Mouse (Mus musculus) frontal cortex, adult 2 months (tissue): ENCODE results near the gene Masp1. TPM values are rescaled to one million over a fixed set of nuclear protein-coding genes. Genes with fewer than 3 reads are reported as not detected.
A peak's percentile ranks its signal among the peaks of the same experiment; 100 is the strongest.

Source experiments
- DNase-seq, 2 experiments: peaks; one replicate each; pipeline ENCODE4 v3.0.0; 2022; ENCODE audit warnings: low spot score in 1 of 2; ENCODE audit errors: extremely low spot score in 1 of 2
- polyA plus RNA-seq: library from polyadenylated mRNA; depleted of rRNA; stranded (reverse); fragments of >200 nt; gene quantifications from 2 replicates; pipeline ENCODE4 v1.2.3, GENCODE M21; 2012

Gene Masp1
- polyA plus RNA-seq, 1 experiment: 16.6 TPM

DNA sequence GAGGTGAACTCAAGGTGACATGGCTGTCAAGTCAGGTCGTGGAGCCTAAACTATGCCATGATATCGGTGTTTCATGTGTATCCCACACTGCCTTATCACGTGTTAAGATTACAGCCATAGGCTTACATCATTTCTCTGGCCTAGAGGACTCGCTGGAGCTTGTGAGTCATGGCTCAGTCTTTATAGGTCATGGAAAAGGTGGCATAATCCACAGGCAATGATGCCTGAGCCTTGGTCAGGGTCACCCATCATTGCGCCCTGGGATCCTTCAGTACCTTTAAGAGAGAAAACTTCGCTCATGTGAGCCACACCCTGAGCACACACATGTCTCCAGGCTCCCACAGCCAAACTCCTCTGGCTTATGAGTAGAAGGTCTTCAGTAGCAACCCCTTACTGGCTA, 49.1 kb downstream of the Masp1 start:
- DNase-seq: no peak

DNA sequence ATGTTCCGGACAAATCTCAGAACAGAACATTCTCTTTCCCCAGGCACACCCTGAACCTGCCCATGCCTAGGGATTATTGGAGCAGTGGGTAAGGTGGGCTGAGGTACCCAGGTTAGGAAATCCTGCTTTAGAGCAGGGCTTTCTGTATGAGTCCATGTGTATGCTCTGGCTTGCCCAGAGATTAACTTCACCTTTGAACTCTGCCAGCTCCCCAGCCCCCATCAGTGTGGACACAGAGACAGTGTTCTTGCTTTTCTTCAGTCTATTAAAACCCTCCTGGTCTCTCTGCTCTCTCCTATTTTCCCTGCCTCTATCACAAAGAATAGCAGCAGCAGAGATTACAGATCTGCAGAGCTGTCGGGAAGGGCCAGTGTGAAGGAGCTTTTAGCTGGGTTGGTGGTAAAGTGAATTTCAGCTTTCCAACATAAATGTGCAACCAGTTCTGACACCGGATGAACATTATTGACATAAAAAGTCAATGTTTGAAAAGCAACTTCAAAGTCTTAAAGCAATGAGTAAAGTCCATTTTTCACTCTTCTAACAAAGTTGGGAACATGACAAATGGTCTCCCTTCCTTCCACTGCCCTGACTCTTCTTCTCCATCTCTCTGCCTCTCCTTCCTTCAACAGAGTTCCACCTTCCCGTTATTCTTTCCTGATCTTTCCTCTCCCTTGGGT, 56.8 kb downstream of the Masp1 start:
- DNase-seq: no peak

DNA sequence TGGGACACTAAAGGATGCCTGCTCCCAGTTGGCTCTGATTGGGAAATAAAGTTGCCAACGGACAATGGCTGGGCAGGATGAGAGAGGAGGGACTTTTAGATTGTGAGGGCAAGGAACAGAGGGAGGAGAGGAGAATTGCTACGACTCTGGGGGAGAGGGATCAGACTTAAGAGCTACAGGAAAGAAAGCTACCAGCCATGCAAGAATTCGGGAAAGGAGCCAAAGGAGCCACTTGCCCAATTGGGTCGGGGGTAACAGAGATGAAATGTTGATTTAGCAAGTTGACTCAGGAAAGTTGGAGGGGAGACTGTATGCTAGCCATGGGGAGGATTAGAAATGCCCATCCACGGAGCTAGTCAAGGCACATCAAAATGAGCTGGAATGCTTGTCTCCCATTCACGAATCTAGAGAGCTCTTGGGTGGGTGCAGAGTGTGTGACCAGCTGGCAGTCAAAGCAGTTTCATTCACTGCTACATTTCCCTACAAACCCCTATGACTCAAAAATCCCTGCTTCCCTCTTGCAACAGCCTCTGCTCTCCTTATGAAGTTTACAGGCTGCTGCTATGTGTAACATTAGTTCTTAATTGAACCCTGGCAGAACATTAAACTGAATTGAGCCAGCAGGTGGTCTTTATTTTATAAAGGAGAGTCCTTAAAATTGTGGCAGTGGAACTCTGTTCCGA, 61.6 kb downstream of the Masp1 start:
- DNase-seq: no peak

DNA sequence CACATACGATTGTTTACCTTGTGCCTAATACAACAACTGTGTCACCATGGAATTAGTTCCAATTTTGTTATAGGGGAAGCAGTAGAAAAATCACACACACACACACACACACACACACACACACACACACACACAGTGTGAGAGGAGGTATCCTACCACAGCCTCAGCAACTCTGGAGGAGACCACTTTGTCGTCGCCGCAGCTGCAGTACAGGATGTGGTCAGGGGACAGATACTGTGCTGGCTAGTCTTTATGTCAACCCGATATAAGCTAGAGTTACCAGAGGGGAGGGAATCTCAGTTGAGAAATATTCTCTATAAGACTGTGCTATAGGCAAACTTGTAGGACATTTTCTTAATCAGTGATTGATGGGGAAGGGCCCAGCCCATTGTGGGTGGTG, 63.3 kb downstream of the Masp1 start:
- no peak for DNase-seq

- no peak for DNase-seq
These were observed 64.1 kb downstream of the Masp1 start for GRCm38 (mm10) chr16:23456534-23456933.

GRCm38 (mm10) chr16:23454376-23454775, 66.2 kb downstream of the Masp1 start:
- DNase-seq: peak in 1 of 2 experiments; percentile 15

- peak; percentile 4 to 82 for DNase-seq
These were observed 68.1 kb downstream of the Masp1 start for GRCm38 (mm10) chr16:23452476-23452875.

- DNase-seq: no peak
These were observed 69.8 kb downstream of the Masp1 start for GRCm38 (mm10) chr16:23450816-23451215.

DNA sequence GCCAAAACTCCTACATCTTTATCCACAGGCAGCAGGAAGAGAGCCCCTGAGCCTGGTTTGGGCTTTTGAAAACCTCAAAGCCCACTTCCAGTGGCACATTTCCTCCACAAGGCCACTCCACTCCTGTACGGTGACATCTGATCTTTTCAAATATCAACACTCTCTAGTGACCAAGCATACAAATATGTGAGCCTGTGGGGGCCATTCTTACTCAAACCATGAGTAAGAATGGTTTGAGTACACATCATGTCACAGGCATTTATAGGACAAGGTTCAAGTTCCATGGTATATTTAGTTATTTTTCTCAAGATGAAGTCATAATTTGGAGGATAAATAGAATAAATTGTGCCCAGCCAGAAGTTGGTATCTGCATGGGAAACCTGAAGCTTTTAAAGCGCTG, 70.7 kb downstream of the Masp1 start:
- no peak for DNase-seq

DNA sequence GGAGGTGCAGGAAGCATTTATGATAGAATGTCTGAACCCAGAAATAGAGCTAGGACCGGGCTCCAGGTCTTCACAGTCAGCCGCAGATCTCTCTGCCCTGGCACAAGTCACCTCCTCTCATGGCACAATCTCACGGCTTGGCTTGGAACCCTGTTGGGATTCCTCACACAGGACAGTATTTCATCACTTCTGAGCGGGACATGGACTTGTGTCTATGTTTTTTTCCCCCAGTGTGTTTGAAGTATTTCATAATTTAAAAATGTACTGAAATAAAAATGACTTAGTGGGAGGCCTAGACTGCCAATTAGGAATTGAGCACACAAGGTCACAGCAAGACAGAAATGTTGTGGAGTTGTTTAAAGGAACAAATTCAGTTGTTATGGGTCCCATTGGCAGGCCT, 76.4 kb downstream of the Masp1 start:
- no peak for DNase-seq

DNA sequence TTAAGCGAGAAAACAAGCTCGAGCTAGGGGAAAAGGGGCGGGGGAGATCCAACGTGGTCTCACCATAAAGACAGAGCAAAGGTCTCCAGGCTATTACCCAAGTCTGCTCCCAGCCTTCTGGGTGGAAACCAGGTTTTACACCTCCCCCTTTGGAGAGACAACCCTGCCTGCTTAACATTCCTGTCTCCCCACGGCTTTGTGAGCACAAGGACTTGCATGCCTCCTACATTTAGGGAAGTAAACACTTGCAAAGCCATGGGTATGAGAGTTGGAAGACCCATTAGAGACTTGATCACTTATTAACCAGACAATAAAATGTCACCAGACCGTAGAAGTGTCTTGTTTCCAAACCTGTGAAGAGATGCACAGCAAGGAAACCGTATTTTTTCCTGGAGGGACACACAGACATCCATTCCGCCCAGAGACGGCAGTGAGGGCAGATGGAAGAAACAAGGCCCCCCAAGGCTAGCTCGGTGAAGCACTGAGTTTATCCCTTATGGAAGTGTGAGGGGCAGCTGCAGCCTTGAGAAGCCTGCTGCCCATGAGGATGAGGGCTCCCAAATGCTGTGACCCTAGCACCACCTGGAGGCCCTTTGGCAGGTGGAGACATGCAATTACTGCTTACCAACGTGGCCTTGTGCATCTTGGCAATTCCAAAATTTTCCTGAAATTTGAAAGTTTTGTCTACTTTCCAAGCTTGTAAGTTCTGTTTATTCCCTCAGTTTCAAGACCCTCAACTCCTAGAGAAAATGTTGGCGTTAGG, 83.0 kb downstream of the Masp1 start:
- no peak for DNase-seq

DNA sequence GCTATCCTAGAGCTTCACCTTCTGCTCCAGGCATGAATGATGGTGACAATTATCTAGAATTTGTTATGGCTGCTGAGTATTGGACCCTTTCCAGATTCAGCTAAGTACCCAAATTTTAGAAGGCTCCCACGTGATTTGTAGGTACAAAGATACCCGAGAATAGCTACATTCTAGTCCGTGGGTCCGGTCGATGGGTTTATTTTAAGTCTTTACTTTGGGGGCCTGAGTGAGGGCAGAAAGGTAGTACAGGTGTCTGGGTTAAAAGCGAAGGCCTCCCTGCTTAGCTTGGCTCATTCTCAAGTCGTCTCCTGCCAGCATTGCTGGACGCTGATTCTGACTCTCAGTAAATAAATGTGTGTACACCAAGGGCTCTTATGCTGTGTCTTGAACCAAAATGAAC, 90.6 kb downstream of the Masp1 start:
- no peak for DNase-seq

DNA sequence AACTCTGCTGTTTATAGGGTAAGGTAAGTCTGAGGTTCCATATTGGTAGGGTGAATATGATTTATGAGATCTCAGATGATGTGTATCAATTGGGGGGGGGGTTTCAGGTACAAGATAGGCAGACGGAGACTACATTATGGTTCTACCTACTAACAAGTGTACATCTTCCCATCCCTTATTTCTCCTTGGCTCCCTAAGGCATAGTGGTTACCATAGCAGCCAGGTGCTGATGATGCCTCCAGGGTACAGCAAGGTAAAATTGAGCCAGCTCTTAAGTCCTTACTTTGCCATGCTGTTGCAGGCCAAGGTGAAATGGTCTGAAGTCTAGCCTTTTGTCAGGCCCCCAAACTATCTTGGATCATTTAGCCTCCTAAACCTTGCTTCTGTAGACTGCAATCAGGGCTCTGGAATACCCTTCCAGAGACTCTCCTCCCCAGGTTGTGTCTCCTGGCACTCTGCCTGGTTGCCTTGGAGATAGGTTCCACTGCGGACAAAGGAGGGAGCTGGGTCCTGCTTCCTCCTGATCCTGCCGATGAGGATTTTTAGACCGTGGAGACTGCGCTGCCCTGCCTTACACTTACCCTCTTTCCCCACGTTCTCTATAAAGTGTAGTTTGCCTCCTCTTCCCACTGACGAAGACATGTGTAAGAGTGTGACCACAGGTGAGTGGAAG, 91.8 kb downstream of the Masp1 start, which contains the start of gene Rtp1:
Gene Rtp1 (plus strand): TSS at position 487 of the 673 bp plus-strand sequence.
- DNase-seq: no peak

GRCm38 (mm10) chr16:23427701-23428100, 92.9 kb downstream of the Masp1 start:
- DNase-seq: no peak

GRCm38 (mm10) chr16:23423825-23424224, 96.8 kb downstream of the Masp1 start:
- no peak for DNase-seq

DNA sequence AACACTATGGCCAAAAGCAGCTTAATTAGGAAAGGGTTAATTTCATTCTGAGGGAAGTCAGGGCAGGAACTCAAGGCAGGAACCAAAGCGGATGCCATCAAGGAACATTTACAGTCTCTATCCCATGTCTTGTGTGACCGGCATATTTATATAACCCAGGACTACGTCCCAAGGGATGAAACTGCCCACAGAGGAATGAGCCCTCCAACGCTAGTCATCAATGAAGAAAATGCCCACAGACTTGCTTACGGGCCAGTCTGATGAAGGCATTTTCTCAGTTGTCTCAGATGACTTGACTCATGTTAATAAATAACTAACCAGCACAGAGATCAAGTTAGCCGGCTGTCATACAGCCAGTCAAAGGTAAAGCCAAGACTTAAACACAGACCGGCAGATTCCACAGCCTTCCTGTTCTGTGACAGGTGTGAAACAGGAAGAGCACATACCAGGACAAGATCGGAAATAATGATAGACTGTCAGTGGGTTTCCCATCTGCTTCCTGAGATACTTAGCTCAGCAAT, 101.0 kb downstream of the Masp1 start:
- no peak for DNase-seq

DNA sequence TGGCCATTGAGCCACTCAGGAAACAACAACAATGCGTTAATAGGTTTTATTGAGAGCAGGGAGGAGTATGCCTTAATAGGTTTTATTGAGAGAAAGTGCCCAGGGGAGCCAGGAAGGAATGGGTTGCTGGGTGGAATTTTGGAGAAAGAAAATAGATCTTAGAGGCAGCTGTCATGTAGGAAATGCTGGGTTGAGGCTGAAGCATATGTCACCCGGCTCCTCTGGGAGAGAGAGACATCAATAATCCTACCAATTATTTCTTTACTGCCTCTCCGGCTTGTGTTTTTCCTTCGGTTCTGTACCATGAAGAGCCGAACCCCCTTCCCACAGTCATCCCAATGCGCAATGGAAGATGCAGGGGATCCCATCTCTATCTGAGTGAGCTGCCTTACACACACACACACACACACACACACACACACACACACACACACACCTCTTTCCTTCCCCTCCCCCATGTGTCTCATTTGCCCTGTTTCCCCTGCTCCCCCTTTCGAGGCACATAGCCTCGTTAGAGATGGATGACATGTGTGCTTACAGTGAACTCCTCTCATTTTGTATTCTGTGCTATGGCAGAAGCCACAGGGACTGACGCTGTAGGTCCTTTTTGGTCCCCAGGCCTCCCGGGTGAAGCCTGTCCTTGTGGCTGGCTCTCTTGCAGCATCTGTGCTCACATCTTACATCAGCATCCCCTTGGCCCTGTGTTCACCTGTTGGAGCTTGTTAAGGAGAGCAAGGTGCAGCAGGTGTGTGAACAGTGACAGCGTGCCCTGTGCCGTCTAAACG, 103.0 kb downstream of the Masp1 start:
- DNase-seq: no peak

GRCm38 (mm10) chr16:23416657-23417293, 103.8 kb downstream of the Masp1 start:
- DNase-seq: no peak

DNA sequence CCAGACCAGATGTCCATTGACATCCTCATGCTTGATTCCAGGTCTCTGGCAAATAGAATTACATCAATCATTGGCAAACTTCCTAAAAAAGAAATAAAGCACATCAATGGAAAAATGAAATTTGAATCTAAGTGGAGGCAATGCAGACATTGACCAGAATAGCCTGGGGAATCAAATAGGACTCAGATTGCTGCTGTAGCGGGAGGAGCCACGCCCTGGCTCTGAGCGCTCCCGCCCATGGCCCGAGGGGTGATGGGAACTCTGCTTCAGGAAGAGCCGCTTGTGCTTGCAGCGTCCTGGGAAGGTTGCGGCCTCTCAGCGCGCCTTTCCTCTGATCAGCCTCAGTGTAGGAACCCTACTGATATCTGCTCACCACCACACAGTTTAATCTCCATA, 104.4 kb downstream of the Masp1 start:
- no peak for DNase-seq

GRCm38 (mm10) chr16:23412930-23413329, 107.7 kb downstream of the Masp1 start:
- DNase-seq: no peak
